Mouse (Mus musculus) macrophage (primary cell): ENCODE results near the gene Nphs1. TPM values are rescaled to one million over a fixed set of nuclear protein-coding genes. Genes with fewer than 3 reads are reported as not detected.
"Not testable (repeated sequence)": the region's sequence is repeated elsewhere in the genome, so short reads cannot be mapped to it uniquely, and the experiment has no call there.

Experiments
- H3K27ac ChIP-seq: fragments of 350-480 bp; formaldehyde crosslinking; 2 replicates; pipeline ENCODE4 v1.9.0; 2021
- H3K36me3 ChIP-seq: fragments of 350-480 bp; formaldehyde crosslinking; 2 replicates; pipeline ENCODE4 v1.9.0; 2021; ENCODE audit errors: inconsistent target
- H3K4me3 ChIP-seq: fragments of 350-480 bp; formaldehyde crosslinking; 2 replicates; pipeline ENCODE4 v1.9.0; 2021; ENCODE audit errors: inconsistent target
- H3K79me2 ChIP-seq: fragments of 350-480 bp; formaldehyde crosslinking; 2 replicates; pipeline ENCODE4 v1.9.0; 2021; ENCODE audit errors: inconsistent target
- WGBS: methylation state at CpG from one replicate; pipeline ENCODE4 v1.1.7; 2026; ENCODE audit warnings: inconsistent platforms; ENCODE audit not compliant: missing documents; 5-methylcytosine and 5-hydroxymethylcytosine counted together
- polyA plus RNA-seq: library from polyadenylated mRNA; stranded (reverse); fragments of 250-400 nt; gene quantifications from 3 replicates; pipeline ENCODE4 v1.2.4, GENCODE M21; 2018; ENCODE audit warnings: inconsistent platforms

Gene Nphs1
- polyA plus RNA-seq, 1 experiment from 2014 or later = not detected

DNA sequence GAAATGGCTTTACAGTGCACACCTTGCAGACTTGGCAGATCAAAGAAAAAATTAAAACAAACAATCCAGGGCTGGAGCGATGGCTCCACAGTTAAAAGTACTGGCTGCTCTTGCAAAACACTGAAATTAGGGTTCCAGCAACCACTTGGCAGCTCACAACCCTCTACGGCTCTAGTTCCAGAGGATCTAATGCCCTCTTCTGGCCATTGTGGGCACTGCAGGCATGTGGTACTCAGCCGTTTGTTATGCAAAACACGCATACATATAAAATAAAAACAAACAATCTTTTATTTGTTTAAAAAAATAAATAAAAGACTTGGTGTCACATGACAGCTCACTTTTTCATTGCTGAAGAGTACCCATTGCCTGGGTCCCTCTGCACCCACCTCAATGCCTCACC lies 34.6 kb downstream of the Nphs1 start:
- Histone ChIP-seq H3K4me3 (no peak overlapping the region), H3K79me2 (no peaks in the 10 kb centered on the region), H3K36me3 (no peaks in the 10 kb centered on the region), H3K27ac (no peak overlapping the region)
- WGBS = 19% methylated on average over 4 of the region's 4 CpGs

DNA sequence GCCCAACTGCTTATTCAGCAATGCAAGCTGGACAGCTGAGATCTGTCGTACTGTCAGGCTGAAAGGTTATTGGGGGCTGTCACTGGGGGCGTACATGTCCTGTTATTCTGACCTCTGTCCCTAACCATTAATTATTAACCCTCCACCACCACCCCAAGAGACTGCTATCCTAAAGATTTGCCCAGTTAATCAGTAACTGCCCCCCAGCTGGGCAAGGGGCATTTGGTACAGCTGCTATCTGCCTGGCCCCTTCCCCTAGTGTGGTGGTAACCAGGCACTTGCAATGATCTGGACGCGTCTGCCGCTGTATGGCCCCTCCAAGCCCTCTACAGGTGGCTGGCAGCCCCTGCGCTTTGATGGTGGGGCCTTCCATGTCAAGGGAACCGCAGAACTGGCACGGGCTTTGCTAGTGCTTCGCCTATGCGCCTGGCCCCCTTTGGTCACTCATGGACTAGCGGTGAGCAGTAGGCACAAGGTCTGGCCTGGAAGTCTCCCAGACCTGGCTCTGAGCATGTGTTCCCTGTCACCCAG lies 35.4 kb downstream of the Nphs1 start, which contains the start of gene Prodh2:
TSS of gene Prodh2 (plus strand) at position 222 of the 531 bp plus-strand sequence.
- no peaks in the 10 kb centered on the region for H3K79me2 ChIP-seq
- WGBS = 56% methylated on average over 11 of the region's 11 CpGs
- no peak within 1 kb of the TSS for H3K27ac ChIP-seq
- no peaks in the 10 kb centered on the region for H3K36me3 ChIP-seq
- H3K4me3 ChIP-seq = no peak within 1 kb of the TSS

DNA sequence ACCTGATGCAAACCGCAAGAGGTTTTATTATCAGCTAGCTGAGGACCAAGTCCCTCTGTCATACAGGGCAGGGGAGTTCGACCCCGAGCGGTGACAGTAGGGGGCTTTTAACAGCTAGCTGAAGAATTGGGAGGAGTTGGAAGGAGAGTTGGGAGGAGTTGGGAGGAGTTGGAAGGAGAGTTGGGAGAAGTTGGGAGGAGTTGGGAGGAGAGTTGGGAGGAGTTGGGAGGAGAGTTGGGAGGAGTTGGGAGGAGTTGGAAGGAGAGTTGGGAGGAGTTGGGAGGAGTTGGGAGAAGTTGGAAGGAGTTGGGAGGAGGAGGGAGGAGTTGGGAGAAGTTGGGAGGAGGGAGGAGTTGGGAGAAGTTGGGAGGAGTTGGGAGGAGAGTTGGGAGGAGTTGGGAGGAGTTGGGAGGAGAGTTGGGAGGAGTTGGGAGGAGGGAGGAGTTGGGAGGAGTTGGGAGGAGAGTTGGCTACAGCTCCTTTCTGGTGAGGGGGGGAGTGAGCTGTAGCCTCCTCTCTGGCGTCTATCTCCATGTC lies 37.5 kb downstream of the Nphs1 start:
- not testable (repeated sequence) for H3K27ac ChIP-seq, H3K79me2 ChIP-seq, H3K4me3 ChIP-seq, H3K36me3 ChIP-seq
- 61% methylated on average over 4 of the region's 5 CpGs for WGBS

DNA sequence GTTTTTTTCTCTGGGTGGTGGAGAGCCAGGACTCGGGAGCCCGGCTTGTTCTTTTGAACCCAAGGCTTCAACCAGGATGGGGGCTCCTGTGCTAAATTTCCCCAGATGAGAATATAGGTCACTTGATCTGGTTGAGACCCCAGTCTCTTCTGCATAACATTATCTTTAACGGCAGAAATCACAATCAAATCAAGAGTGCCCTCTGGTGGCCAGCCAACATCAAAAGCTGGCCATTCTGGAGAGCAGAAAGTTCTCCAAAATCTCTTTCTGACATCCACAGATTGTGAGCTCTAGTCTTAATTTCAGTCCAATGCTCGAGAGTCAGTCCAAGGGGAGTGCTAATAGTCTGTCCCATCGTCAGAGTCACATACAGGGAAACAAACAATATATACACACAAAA lies 43.0 kb downstream of the Nphs1 start:
- not testable (repeated sequence) for H3K36me3 ChIP-seq, H3K4me3 ChIP-seq, H3K79me2 ChIP-seq, H3K27ac ChIP-seq
- 87% methylated on average over 5 of the region's 5 CpGs for WGBS

DNA sequence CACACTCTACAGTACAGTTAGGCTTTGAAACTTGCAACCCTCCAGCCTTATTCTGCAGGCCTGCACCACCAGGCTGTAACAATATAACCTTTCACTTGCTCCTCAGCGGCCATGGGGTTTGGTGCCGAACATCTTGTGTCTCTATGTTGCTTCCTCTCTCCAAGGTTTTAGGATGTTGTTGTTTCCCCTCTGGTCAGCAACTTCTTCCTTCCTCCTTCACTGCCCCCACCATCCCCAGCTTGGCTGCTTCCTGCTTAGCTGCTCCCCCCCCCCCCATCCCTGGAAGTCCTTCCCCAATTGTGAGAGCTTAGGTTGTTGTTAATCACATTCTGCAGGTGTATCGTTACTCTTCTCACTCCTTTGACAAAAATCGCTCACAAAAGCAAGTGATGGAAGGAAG lies 49.9 kb downstream of the Nphs1 start:
- Histone ChIP-seq H3K36me3 (no peaks in the 10 kb centered on the region), H3K4me3 (no peak overlapping the region), H3K79me2 (no peaks in the 10 kb centered on the region), H3K27ac (no peak overlapping the region)
- WGBS = 35% methylated on average over 3 of the region's 4 CpGs

DNA sequence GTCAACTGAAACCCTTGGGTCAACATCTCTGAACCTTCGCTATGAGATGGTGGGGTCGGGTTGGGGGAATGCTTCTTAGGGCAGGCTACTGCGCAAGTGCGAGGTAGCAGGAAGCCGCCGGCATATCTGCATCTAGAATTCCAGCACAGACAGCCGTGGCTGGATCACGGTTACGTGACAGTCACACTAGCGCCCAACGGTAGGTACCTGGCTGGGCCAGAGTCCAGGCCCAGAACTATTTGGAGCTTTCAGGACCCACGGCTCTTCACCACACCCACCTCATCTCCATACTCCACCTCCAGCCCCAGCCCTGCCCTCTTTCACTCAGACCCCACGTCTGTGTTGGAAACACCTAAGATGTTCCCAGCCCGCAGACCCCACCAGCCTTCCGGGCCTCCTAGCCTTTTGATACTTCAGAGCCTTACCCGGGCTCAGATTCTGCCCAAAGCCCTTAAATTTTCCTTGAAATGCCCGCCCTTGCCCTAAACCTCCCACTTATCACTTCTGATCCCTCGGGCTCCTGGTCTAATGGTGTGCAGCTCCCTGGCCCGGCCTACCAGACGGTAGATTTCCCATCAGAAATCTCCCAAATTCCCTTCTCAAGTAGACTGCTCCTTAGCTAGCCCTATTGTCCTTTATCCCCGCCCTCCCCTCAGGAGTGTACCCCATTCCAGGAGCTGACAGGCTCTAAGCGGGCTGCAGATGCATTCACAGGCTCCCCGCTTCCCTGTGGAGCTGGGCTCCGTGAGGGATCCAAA lies 57.1 kb downstream of the Nphs1 start:
- H3K27ac ChIP-seq = no peak overlapping the region
- H3K36me3 ChIP-seq = no peaks in the 10 kb centered on the region
- no peaks in the 10 kb centered on the region for H3K79me2 ChIP-seq
- WGBS = 79% methylated on average over 24 of the region's 24 CpGs
- H3K4me3 ChIP-seq = no peak overlapping the region

DNA sequence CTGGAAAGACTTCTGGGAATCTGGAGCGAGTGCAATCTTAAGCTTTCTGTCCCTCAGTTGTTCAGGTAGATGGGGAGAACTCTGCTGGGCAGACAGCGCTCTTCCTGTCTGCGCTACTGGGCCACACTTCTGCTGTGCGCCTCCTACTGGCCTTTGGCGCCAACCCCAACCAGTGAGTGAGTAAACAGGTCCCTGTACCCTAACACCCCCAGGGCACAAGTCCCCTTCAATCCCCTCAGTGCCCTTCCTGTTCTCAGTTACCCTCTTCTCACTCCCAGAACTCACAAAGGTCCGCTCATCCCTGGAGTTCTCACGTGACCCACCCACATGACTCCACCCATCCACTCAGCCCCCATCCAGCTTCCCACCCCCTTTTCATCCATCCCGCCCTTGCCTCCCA lies 60.2 kb downstream of the Nphs1 start:
- Histone ChIP-seq H3K27ac (no peak overlapping the region), H3K36me3 (no peaks in the 10 kb centered on the region), H3K4me3 (no peak overlapping the region), H3K79me2 (no peaks in the 10 kb centered on the region)
- 63% methylated on average over 7 of the region's 8 CpGs for WGBS

DNA sequence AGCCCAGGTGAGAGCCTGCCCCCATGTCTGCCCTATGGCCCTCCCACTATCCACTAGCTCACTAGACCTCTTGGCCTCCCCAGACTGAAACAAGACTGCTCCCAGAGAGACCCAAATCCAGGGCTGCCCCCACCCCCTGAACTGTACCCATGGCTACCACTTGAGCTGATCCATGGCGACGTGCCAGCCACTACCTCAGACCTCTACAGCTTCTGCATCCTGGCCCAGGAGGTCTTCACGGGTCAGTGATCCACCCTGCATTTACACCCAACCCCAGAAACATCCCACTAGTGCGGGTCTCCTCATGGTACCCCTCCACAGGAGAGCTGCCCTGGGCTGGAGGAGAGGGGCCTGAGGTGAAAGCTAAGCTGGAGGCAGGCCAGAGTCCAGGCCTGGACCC lies 62.3 kb downstream of the Nphs1 start:
- WGBS = 65% methylated on average over 4 of the region's 4 CpGs
- H3K79me2 ChIP-seq = no peaks in the 10 kb centered on the region
- no peaks in the 10 kb centered on the region for H3K36me3 ChIP-seq
- no peak overlapping the region for H3K4me3 ChIP-seq
- H3K27ac ChIP-seq = no peak overlapping the region

DNA sequence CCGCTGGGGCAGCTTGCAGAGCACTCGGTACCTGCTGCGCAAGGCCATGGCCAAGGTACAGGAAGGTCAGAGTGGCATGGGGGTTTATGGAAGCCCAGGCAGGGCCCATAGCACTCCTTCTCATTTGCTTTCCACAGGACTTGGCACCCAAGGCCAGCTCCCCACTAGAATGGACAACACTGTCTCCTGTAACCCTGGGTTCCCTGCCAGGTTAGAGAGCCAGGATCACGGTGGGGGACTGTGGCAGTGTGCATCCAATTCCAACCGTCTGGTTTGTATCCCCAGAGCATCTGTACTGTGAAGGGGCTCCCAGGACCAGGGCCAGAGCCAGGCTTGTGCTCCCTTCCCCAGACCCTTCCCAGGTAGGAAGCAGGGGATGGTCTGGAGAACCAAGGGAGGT lies 62.7 kb downstream of the Nphs1 start:
- Histone ChIP-seq H3K79me2 (no peaks in the 10 kb centered on the region), H3K27ac (no peak overlapping the region), H3K4me3 (no peak overlapping the region), H3K36me3 (no peaks in the 10 kb centered on the region)
- WGBS = 89% methylated on average over 5 of the region's 5 CpGs

DNA sequence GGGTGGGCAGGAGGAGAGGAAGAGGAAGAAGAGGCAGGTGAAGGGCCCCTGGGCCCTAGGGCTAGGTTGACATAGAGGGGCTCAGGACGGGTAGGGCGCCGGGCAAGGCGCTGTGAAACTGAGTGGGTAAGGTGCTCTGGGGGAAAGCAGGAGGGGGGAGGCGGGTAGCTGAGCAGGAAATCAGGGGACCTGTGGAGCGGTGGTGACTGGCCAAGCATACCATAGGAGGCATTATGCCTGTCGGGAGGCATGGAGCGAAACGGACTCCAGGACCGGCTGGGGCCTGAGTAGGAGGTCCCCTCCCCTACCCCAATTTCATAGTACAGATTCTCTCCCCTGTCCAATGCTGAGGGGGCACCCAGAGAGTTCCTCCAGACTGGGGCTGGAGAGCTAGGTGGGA lies 64.8 kb downstream of the Nphs1 start:
- no peak overlapping the region for H3K27ac ChIP-seq
- WGBS = 96% methylated on average over 10 of the region's 10 CpGs
- H3K79me2 ChIP-seq = no peaks in the 10 kb centered on the region
- H3K4me3 ChIP-seq = no peak overlapping the region
- H3K36me3 ChIP-seq = no peaks in the 10 kb centered on the region

DNA sequence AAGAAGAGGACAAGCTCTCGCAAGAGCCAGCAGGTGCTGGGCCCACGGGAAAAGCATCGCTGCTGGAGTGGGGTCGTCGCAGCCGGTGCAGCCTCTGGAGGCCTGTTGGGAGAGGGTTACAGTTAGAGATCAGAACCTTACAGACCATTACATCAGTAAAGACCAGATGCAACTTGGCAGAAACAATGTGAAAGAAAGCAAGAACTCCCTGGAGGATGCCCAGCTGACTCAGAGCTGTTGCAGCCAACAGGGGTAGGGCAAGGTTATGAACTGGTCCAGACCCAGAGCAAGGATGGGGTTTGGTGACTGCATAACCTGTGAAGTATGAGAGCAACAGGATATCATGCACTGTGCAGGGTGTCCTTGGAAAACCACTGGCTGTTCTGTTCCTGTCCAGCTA lies 66.4 kb downstream of the Nphs1 start:
- Histone ChIP-seq H3K27ac (no peak overlapping the region), H3K4me3 (no peak overlapping the region), H3K79me2 (no peaks in the 10 kb centered on the region), H3K36me3 (no peaks in the 10 kb centered on the region)
- 92% methylated on average over 6 of the region's 6 CpGs for WGBS

DNA sequence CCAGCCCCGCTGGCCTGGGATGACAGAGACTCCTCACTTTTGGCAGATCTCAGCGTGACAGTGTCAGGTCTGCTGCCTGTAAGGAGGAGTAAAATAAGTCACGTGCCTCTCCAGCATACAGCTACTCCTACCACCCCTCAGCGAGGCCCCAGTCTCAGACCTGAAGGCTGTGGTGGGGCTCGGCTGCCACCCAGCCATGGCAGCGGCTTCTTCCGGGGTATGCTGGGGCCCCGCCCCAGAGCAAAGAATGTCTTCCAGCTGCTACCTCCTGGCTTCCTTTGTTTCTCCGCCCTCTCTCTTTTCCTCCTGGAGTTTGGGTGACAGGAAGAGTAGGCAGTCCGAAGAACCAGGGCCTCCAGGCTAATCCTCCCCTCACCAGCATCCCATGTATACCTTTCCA lies 67.8 kb downstream of the Nphs1 start:
- Histone ChIP-seq H3K4me3 (no peak overlapping the region), H3K36me3 (no peaks in the 10 kb centered on the region), H3K27ac (no peak overlapping the region), H3K79me2 (no peaks in the 10 kb centered on the region)
- WGBS = 94% methylated on average over 10 of the region's 10 CpGs

DNA sequence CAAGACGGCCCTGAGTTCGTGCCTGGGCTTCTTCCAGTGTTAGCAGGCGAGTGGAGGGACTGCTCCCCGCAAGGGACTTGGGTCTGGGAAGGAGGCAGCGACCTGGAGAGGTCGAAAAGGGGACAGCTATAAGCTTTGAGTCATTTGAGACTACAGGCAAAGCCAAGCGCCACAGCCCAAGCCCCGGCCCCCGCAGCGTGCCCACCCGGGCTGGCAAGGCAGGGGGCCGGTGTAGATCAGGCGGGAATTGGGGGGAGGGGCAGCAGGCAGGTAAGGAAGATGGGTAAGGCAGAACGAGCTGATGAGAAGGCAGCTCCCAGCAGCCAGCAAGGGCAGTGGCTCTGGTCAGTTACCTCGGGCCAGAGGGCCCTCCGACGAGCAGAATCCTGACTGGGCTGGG lies 68.3 kb downstream of the Nphs1 start:
- H3K36me3 ChIP-seq = no peaks in the 10 kb centered on the region
- WGBS = 91% methylated on average over 17 of the region's 17 CpGs
- H3K79me2 ChIP-seq = no peaks in the 10 kb centered on the region
- H3K27ac ChIP-seq = no peak overlapping the region
- no peak overlapping the region for H3K4me3 ChIP-seq

DNA sequence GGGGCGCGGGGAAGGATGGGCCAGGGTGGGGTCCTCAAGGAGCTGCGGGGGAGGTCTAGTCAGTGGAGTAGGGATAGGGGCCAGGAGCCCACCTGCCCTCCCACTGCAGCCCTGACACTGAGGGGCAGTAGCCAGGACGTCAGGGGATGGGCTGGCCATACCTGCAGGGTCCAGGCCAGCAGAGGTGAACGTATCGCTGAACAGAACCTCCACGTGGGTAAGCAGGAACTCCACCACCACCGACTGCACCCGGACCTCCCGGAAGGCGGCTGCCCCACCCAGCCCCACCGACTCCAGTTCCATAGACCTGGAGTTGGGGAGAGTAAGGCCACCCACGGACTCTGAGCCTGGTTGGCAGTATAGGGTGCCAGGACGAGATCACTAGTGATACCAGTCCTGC lies 68.9 kb downstream of the Nphs1 start:
- Histone ChIP-seq H3K4me3 (no peak overlapping the region), H3K27ac (no peak overlapping the region), H3K79me2 (no peaks in the 10 kb centered on the region), H3K36me3 (no peaks in the 10 kb centered on the region)
- WGBS = 94% methylated on average over 14 of the region's 14 CpGs

DNA sequence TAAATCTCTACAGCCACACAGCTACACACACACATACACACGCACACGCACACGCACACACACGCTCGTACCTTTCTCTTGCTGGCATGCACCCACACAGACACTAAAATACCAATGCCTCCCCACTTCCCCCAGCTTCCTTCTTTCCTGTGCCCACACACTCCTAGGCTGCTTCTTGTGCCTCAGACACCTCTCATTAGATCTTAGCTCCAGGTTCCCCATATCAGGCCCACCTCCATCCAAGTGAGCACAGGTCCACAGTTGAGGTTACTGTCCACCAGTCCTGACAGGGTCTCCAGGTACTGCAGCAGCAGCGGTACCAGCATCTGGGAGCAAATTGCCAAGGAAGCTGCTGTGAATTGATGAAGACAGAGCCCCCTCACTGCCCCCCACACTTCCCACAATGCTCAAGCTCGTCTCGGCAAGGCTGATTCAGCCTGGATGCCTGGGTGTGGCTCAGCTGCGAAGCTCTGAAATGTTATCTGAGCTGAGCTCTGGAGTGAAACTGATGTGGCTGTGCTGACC lies 73.2 kb downstream of the Nphs1 start:
- WGBS = 96% methylated on average over 9 of the region's 9 CpGs
- Histone ChIP-seq H3K4me3 (no peak overlapping the region), H3K36me3 (no peaks in the 10 kb centered on the region), H3K27ac (no peak overlapping the region), H3K79me2 (no peaks in the 10 kb centered on the region)
